Mouse (Mus musculus) CD4-positive helper T cell, adult 2 months (primary cell): ENCODE measurements around the gene Cfap299.
A peak's percentile ranks its signal among the peaks of the same experiment; 100 is the strongest.
"Not testable (repeated sequence)": the region's sequence is repeated elsewhere in the genome, so short reads cannot be mapped to it uniquely, and the experiment has no call there.

Experiments
- DNase-seq: peaks from one replicate; pipeline ENCODE4 v3.0.0-alpha.2; 2012; ENCODE audit warnings: low read depth, missing footprints, low spot score

Cfap299 gene

DNA sequence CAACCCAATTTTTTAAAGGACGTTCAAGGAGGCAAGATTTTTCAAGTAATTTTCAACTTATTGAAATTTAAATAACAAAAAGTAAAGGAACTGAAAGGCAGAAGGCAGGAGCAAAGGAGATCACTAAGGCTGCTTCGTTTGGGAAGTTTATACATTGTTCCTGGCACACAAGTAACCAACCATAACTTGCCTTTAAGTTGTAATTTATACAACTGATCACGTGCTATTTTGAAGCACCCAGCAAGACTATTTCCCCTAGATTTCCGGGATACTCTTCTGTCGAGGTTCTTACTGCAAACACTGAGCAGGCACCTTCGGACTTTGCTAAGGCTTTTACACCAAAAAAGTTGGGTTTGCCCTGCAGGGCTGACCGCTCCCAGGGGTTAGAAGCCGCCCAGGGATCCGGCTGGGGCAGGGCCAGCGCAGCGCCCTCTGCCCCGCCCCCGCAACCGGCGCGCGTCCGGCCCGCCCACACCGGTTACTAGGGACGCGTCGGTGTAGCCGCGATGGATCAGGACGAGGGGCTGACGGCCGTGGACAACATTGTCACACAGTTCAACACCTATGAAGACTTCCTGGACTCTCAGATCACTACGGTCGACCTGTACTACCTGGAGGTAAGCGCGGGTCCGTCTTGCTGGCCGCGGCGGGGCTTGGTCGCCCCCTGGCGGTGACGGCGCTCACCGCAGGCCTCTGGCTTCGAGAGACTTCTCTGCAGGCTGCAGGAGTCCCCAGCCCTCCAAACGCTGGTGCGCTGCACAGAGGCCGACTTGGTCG lies at the start of gene Cfap299:
Gene Cfap299, plus strand, starts transcription at position 457 of the 777 bp plus-strand sequence.
- DNase-seq: peak; percentile 67

DNA sequence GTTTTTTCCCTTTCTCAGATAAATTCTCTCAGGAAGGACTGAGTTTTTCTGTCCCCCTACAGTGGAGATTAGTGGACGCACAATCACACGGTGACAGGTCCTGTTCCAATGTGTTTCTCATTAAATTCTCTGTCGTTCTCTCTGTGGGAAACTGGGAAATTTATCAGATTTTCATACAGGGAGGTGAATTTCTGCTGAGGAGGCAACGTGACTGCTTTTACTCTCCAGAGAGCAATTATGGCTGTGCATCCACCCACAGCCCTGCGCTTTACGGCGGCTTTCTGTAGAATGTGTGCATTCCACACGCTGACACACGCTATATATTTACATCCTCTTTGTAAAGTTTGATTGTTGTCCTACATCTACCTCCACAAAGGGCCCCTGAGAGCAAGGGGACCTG lies 47.1 kb upstream of the Cfap299 start:
- DNase-seq: no peak

DNA sequence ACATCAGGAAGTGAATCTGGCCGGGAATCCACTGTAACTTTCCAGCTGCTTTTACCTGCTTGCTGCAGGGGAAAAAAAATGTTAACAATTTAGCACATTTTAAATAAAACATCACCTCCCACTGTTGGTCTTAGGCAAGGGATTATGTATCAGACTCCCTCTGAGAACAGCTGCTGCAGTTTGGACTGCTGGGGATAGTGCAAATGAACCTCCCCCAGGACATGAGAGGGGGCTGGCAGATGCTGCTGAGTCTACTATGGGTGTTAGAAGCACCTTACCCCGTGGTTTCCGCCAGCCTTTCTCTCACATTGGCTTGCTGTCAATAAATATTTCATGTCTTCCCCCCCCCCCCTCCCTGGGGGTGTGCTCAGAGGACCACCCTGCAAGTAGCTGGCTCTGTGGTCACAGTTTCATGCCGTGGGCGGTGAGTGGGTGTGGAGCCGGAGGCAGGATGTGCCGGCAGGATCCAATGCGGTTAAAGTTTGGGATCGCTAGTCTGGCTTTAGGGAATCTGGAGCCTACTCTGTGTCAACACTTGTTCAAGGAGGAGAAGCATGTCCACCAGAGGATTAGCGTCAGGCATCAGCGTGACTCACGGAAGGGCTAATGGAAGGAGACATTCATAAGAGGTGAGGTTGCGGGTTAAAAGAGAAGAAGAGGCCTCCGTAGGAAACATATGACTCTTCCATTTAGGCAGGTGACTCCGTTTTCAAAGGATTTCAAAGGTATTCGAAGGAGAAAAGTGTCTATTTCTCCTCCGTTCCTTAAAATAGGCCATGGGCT lies 45.2 kb upstream of the Cfap299 start:
- no peak for DNase-seq

DNA sequence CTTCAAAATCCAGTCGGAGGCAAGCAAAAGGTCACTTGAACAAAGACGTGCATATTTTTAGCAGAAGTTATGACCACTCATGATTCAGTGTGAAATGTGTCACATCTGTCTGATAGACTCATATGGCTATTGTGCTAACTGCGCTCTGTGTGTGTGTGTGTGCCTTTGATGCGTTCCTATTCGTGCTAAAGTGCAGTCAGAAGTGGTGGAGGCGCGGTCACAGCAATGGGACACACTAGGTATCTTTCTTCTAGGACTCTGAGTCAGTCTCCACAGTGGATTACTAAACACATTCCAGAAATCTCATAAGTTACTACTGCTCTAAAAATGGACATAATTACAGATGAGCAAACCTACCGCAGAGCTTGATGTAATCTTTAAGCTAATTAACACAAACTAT lies 38.5 kb upstream of the Cfap299 start:
- no peak for DNase-seq

DNA sequence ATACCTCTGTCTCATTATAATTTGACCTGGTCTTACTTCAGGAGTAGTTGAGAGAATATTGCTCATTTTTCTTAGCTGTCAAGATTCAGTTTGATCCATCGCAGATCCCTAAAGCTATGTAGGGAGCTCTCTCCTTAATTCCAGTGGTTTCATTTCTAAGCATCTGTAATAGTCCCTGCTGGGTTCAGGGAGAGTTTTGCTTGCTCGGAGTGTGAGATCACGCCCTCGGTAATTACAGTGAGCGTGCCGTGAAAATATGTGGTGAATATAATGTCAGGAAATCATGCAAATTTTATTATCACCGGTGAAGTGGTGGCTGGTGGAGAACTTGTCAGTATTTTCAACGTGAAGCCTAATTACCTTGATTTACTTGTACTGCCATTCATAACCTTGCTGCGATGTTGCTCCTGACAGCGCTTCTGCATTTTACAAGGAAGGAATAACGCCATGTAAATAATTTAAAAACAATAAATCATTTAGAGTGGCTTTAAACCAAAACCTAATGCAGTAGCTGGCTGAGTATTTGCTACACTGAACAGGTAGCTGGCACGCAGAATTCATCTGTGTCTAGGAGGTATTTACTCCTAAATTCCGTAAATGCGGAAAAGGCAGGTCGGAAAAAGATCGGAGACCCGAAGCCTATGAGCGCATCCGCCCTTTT lies 36.6 kb upstream of the Cfap299 start:
- no peak for DNase-seq

DNA sequence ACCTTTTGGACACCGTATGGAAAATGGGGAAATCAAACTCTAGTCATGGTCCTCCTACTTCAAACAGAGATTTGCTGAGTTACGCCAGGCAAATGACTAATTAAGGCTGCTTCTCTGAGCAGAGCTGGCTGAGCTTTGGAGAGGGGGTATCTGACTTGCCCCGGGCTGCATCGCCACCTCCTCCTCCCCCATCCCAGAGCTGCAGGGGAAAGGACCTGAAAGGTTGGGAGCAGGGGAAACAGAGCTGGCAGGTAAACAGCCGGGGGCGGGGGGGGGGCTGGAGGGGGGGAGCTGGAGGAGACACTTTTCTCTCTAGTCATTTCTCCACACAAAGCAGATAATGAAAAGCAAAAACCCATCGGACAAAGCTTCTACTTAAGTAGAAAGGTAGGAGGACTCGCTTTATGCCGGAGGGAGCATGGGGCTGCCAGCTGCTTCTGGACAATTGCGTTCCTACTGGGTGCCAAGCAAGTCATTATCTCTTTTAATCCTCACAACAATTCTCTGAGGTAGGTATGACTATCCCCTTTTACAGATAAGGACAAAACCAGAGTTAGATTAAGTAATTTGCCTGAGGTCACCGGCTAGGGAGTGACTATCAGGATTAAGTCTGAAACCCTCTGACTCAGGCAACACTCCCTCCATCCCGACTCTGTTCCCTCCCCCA lies 35.9 kb upstream of the Cfap299 start:
- no peak for DNase-seq

DNA sequence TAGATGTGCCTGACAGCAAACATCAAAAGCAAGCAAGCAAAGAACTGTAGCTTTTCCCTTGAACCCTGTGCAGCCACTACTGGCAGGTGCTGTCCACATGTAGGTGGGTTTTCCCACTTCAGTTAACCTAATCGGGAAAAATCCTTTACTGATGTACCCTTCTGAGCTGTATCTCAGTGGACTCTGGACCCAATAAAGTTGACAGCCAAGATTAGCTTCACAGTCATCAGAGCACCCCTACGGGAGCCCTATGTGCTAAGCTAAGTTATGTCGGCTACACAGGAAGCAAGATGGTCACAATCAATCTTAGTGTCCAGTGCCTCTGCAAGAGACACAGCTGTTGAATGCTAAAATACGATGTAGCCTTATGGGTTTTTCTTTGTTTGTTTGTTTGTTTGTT lies 29.0 kb upstream of the Cfap299 start:
- DNase-seq: no peak

DNA sequence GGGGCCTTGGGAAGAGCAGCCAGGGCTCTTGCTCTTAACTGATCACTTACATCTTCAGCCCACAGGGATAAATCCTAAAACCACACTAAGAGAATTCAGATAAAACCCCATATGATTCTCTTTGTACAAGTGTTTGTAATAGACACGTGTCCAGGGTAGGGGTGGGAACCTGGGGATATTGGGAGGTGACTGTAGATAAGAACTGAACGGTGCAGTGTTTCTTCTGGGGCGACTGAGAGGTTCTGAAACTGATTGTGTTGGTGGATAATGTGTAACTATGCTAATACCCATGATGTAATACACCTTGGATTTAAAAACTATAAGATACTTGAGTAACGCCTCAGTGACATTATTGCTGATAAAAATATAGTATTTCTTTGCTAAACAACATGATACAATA lies 23.4 kb upstream of the Cfap299 start:
- no peak for DNase-seq

DNA sequence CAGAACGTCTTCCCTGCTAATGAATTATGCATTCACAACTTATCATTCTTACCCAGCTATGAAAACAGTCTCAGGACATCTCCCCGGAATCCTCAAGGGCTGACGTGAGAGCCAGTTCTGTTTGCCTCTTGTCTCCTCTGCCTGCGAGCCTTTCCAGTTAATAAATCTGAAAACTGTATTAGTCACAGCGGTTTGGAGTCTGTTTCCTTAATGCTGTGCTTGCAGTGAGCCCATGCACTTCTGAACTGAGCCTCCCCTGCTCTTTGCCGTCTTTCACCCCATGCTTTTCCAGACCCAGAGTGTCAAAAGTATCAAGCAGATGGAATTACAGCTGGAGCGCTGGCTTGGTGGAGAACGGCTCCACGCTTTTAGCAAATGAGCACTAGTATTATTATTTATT lies 22.6 kb upstream of the Cfap299 start:
- no peak for DNase-seq

DNA sequence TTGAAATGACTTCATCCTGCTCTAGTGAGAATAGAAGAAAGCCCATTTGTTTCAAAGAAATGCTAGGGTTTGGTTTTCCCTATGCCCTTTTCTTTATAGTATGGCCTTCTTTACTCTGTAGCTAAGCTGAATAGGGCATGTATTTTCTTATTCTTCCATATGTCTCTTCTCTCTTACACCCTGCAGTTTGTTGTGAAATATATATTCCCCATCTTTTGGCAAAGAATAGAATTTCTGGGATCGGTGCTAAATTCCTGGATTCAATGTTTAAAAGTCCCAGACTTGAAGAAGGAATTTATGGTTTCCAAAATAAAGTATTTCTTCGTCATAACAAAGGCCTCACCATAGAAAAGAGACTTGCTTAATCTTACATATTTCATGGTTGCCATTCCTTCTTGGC lies 2.5 kb upstream of the Cfap299 start:
- DNase-seq: no peak

DNA sequence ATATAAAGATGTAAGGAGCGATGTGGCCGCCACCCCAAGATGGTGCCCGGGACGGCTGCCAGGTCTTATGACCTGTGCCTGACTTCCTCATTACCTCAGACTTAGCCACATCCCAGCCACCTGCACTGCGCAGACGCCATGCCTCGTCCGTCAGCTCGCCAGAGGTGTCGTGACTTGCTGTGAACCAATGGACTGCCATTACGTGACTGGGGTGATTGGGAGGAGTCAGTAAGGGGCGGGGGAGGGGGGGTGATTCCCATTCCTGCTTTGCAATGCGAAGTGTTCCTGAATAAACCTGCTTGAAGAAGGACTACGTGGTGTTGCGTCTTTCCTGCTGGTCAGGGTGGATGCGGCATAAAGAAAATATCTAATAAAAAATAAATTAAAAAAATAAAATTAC lies 14.6 kb downstream of the Cfap299 start:
- DNase-seq: not testable (repeated sequence)

DNA sequence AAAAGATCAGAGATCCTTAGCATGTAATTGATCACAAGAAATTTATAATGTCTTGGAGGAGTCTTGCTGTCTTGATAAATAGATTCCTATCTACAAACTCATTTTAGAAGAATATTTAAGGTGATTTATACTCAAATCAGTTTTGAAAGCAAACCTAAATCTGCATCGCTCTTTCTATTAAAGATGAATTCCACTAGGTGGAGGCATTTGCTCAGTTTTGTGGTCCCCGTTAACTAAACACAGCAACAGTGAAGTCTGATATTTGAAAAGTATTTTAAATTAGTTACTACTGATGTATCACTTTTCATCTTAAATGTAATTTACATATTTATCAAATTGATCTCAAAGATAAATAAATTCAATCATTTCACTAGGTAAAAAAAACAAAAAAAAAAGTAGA lies 15.5 kb downstream of the Cfap299 start:
- DNase-seq: no peak

DNA sequence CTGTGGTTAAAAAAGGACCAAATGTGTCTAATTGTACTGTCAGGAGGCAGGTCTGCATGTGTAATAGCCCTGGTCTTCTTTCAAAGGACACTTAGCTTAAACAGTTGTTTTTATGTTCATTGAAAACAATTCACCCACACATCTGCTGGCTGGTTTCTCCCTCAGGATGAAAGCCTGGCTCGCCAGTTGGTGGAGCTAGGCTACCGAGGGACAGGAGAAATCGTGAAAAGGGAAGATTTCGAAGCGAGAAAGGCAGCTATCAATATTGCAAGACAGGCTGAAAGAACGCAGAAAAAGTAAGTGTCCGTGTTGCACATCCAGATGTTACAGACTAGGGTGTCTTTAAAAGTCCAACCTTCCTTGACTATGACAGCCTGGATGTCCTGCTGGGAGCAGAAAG lies 17.0 kb downstream of the Cfap299 start:
- no peak for DNase-seq

DNA sequence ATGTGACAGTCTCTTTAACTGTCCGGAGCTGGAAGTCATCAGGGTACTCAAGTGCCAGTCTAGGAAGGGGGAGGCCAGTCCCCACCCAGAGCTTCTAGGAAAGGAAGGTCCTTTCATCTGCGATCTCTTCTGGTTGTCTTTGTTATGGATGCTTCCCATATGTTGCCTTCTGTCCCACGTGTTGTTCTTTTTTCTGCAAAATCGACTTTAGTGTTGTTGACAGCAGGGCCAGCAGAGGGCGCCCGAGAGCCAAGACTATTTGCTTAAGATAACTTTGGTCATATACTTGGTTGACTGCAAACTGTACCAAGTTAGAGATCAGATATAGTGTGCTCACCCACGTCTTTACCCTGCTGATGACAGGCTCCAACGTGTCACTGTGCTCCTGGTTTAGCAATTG lies 19.5 kb downstream of the Cfap299 start:
- DNase-seq: peak; percentile 14

DNA sequence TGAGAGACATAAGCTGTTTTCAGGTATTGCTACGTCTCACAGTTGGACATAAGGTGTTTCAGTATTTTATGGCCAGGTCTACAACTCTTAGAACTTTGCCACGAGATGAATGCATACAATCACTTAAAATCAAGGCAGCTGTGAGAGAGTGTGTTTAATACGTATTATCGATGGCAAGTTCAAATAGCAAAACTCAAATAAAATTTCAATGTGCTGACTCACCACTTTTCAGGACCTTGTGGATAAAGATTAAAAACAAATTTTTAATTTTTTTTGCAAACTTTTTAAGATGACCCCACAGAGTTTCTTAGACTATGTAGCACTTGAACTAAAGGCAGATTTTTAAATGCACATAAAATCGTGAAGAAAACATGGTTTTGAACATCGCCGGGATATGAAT lies 30.8 kb downstream of the Cfap299 start:
- no peak for DNase-seq

DNA sequence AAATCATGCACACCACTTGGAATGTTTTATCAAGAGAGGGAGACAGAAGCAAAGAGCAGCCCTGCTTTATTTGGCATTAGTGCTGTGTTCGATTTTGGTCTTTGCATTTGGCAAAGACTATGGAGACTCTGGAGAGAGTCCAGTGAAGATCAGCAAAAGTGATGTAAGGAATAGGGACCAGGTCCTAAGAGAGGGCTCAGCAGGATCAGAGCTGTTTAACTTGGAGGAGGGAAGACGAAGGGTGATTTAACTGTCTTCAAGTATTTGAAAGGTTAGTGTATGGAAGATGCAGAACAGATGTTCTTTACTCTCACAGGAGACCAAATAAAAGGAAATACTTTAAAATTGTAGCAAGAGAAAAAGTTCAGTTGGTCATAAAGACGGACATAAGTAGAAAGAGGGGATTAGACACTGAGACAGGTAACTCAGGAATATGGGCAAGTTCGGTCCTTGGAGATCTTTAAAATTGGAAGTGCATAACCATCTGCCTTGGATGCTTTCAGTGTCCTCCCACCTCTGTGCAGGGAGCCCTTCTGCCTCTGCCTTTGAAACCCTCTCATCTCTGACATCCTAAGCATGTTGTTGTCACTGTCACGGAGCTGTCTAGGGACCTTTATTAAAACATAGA lies 31.8 kb downstream of the Cfap299 start:
- DNase-seq: no peak

DNA sequence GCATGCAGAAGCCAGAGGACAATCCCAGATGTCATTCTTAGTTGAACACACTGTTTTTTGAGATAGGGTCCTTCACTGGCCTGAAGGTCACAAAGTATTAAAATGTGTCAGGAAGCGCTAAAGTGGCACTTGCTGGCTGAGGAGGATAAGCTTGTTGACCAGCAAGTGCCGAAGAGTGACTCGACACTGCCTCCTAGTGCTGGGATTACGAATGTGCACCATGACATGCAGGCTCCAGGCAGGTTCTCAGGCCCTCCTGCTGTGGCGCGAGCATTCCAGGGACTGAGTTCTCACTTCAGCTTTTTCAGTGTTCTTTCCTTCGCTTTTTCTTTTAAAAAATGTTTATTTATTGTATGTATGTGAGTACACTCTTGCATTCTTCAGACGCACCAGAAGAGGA lies 34.3 kb downstream of the Cfap299 start:
- no peak for DNase-seq

DNA sequence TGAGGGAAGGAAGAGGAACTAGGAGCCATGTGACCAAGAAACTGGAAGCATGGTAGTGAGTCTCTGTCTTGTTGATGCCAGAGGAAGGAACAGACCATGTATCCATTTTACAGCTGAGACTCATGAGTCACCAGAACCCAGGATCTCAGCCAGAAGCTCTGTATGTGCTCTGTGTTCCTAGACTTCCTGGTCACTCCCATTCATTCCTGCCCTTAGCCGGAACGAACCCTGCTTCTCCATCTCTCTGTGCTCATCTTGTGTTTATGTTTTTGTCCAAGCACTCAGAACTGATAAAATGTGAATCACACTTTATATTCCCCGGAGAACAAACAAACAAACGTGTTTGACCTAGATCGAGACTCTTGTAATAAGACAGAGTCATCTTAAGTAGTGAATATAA lies 36.2 kb downstream of the Cfap299 start:
- DNase-seq: no peak

DNA sequence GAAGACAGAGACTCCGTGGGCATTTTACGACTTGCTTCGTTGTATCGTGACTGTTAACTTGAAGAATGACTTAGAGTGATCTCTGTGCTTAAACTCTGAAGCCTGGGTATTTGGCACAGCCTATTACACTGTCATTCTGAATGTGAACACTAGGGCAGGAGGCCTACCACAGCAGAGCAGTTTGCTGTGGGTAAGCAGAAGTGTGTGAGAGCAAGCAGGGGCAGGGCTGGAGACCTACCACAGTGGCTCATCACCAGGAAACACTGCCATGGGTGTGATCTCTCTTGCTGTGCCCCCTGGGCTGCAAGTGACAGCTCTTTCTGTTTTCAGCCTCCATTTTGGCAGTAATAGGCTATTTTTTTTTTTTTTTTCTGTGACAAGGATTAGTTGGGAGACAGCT lies 39.7 kb downstream of the Cfap299 start:
- no peak for DNase-seq

DNA sequence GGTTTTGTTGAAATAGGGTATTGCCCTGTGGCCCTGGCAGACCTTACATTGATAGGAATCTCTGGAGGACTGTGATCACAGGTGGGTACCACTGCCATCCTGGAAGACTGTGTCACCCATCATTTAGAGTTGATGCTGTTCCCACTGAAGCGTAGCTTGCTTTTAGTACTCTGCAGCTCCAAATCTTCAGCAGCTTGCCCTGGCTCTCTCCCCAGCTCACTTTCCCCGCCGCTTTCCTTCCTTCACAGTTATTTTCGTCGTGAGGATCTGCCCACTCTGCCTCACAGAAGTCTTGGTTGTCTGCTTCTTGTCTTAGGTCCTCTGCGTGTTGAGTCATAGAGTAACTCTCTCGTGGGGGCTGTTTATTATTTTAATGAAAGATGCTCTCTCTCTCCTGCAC lies 40.3 kb downstream of the Cfap299 start:
- no peak for DNase-seq

DNA sequence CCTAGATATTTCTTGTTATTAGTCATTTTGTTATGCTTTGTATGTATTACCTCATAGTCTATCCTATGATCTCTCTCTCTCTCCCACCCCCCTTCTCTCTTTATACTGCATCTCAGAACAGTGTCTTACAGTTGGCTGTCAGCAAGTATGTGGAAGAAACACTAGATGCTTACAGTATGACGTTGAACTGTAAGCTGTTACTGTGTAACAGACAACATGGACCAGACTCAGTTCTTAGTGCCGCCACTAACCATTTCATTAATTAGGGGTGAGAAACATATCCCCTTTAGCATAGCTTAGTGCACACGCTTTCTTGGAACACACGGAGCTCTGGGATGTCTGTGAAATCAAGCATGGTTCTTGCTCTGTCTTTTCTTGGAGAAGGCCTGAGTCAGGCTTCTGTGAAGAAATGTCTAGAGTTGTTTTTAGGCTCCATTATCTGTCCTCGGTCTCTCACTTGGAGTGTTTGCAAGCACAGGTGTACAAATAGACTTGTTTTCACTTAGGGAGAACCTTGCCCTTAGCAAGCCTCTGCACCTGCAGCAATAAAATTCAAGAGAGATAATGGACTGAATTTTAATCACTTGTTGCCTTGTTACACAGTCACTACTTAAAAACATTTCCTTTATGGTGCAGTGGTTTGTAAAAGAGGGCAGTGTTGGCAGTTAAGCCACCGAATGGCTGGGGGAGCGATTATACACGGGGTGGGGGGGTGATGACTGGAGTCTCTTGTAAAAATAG lies 47.1 kb downstream of the Cfap299 start:
- no peak for DNase-seq
